Mouse (Mus musculus) gastrocnemius, postnatal 10 days (tissue): ENCODE measurements around the gene Cbr1. TPM values are rescaled to one million over a fixed set of nuclear protein-coding genes. Genes with fewer than 3 reads are reported as not detected.
A peak's percentile ranks its signal among the peaks of the same experiment; 100 is the strongest.

ENCODE experiments used
- DNase-seq: peaks from one replicate; pipeline ENCODE4 v3.0.0; 2021; ENCODE audit warnings: mixed read lengths
- long read RNA-seq, 2 experiments: library from polyadenylated mRNA; stranded (forward); transcript quantifications; one replicate each; pipeline ENCODE4 v2.0.0; 2021
- total RNA-seq, 2 experiments: library from RNA; stranded (reverse); gene quantifications; 2 replicates each; pipeline ENCODE4 v1.2.3; 2021

The Cbr1 gene
- total RNA-seq: 10 to 100 TPM; 20.4 to 22.7 TPM
- long read RNA-seq, experiment 1, transcript Cbr1-201 (3 exons, 1,237 nt): major isoform, 17 of 18 reads
- long read RNA-seq, experiment 1, partial matches to known transcripts: 0 of 18 reads
- long read RNA-seq, experiment 1, other reads (novel, unspliced or antisense): 1 of 18 reads
- long read RNA-seq, experiment 2, transcript Cbr1-201 (3 exons, 1,237 nt): major isoform, 21 of 23 reads
- long read RNA-seq, experiment 2, partial matches to known transcripts: 0 of 23 reads
- long read RNA-seq, experiment 2, other reads (novel, unspliced or antisense): 2 of 23 reads

- DNase-seq: no peak
Observed at GRCm38 (mm10) chr16:93605553-93605952, at the start of gene Cbr1. Gene Cbr1 (plus strand): TSS chr16:93605853.

GRCm38 (mm10) chr16:93557646-93558045 lies 48.0 kb upstream of the Cbr1 start:
- no peak for DNase-seq

GRCm38 (mm10) chr16:93558499-93558898 lies 47.2 kb upstream of the Cbr1 start:
- no peak for DNase-seq

GRCm38 (mm10) chr16:93572383-93572782 lies 33.3 kb upstream of the Cbr1 start:
- DNase-seq: no peak

- no peak for DNase-seq
Observed at GRCm38 (mm10) chr16:93573434-93573833, 32.2 kb upstream of the Cbr1 start.

- no peak for DNase-seq
Observed at GRCm38 (mm10) chr16:93574521-93575191, 31.0 kb upstream of the Cbr1 start.

- DNase-seq: no peak
Observed at GRCm38 (mm10) chr16:93575574-93575973, 30.1 kb upstream of the Cbr1 start.

GRCm38 (mm10) chr16:93576412-93577082 lies 29.1 kb upstream of the Cbr1 start:
- peak; percentile 90 for DNase-seq

- no peak for DNase-seq
Observed at GRCm38 (mm10) chr16:93578346-93579005, 27.2 kb upstream of the Cbr1 start.

- DNase-seq: no peak
Observed at GRCm38 (mm10) chr16:93581125-93581524, 24.5 kb upstream of the Cbr1 start.

- peak; percentile 30 for DNase-seq
Observed at GRCm38 (mm10) chr16:93584976-93585702, 20.5 kb upstream of the Cbr1 start.

- no peak for DNase-seq
Observed at GRCm38 (mm10) chr16:93585703-93586205, 19.9 kb upstream of the Cbr1 start.

GRCm38 (mm10) chr16:93586382-93586781 lies 19.3 kb upstream of the Cbr1 start:
- DNase-seq: no peak

GRCm38 (mm10) chr16:93588281-93588680 lies 17.4 kb upstream of the Cbr1 start:
- DNase-seq: no peak

GRCm38 (mm10) chr16:93590915-93591314 lies 14.7 kb upstream of the Cbr1 start:
- no peak for DNase-seq

- no peak for DNase-seq
Observed at GRCm38 (mm10) chr16:93591450-93592430, 13.9 kb upstream of the Cbr1 start.

- DNase-seq: no peak
Observed at GRCm38 (mm10) chr16:93592711-93593110, 12.9 kb upstream of the Cbr1 start.

- DNase-seq: no peak
Observed at GRCm38 (mm10) chr16:93593406-93593805, 12.2 kb upstream of the Cbr1 start.

- no peak for DNase-seq
Observed at GRCm38 (mm10) chr16:93594448-93594847, 11.2 kb upstream of the Cbr1 start.

GRCm38 (mm10) chr16:93595766-93596165 lies 9.9 kb upstream of the Cbr1 start:
- DNase-seq: no peak

GRCm38 (mm10) chr16:93596807-93597206 lies 8.8 kb upstream of the Cbr1 start:
- no peak for DNase-seq
